ENCODE assay signal across 8 mouse cellular contexts in the genomic region with DNA sequence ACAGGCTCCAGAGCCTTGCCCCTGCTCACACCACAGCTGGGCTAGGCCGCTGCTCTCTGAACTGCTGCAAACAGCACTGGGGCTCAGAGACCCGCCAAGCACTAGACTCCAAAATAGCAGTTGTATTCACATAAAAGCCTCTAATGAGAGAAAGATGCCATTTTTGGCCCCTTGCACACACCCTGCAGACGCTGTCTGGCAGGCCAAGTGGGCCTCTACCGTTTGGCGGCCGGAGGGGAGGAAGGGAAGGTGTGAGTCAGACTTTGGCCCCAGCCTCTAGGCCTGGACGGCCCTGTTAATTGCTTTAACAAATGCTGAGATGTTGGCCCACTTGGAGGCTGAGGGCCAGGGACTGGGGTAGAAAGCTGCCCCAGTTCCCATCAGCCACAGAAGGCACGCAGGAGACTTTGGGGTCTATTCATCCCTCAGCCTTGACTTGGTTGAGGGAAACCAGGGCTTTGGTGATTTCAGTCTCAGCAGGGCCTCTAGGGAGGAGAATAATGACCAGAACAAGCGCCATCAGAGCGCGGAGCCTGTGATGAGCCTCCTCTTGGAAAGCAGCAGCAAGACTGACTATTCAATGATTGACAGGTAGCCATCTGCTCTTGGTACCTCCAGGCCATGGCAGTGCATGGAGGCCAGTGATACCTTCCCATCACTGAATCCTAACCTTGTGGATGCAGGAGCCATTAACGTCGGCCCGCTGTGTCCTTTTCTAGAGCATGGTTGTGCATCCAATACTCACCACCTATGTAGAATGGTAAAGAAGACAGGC. TPM values are rescaled to one million over a fixed set of nuclear protein-coding genes. Genes with fewer than 3 reads are reported as not detected.
DNase-seq lines count a peak whose midpoint lies in the region; ATAC-seq and TF ChIP-seq lines count a peak whose summit lies in the region.

No protein-coding gene starts in this region.

- ATAC-seq in cerebellum, adult (ENCODE audit: insufficient number of reproducible peaks, low FRiP score, low TSS enrichment), result peak; percentile 67; the same call in 1 of the 2 replicates
- ATAC-seq in stomach, postnatal 0 days (ENCODE audit: low FRiP score, low TSS enrichment), result peak; percentile 40; the same call in 1 of the 2 replicates

- no peak overlapping the region for H3K4me3 ChIP-seq in stomach, postnatal 0 days (ENCODE audit: low read depth, low read length)

- H3K27me3 ChIP-seq in stomach, postnatal 0 days (ENCODE audit: control insufficient read depth, insufficient read depth, low read length), result no peaks in the 10 kb centered on the region

- H3K4me2 ChIP-seq in stomach, postnatal 0 days (replicated peaks; ENCODE audit: low read depth), result no peak overlapping the region

- no peaks in the 10 kb centered on the region for H3K9me3 ChIP-seq in stomach, postnatal 0 days (ENCODE audit: control insufficient read depth, low read length)

- no peaks in the 10 kb centered on the region for H3K4me1 ChIP-seq in stomach, postnatal 0 days (replicated peaks; ENCODE audit: control insufficient read depth, insufficient read depth)

- no peak for TF ChIP-seq CTCF in stomach, postnatal 0 days (IDR thresholded peaks at IDR 0.05; ENCODE audit: low read depth)

- no peak for DNase-seq in cerebellum, postnatal 4 days (ENCODE audit: low spot score in 2 of 2)
- DNase-seq in right cerebral cortex, postnatal 36 days (ENCODE audit: low spot score in 2 of 2), result peak; percentile 17 to 18
- no peak for DNase-seq in right cerebral cortex, postnatal 25 days
- peak; percentile 68 to 72 for DNase-seq in heart, adult 9 months (ENCODE audit: low spot score in 2 of 2)
- DNase-seq in stomach, postnatal 0 days (ENCODE audit: low spot score), result peak; percentile 23
- no peak for DNase-seq in thymus, postnatal 14 days
- DNase-seq in urinary bladder, postnatal 10 days (ENCODE audit: low spot score), result no peak

- H3K27ac ChIP-seq in stomach, postnatal 0 days (replicated peaks), result no peak overlapping the region

- 0 out of 2 replicates have a peak overlapping the region, but pooled peaks have one; percentile 0 for H3K9ac ChIP-seq in stomach, postnatal 0 days (ENCODE audit: low read length)

- no peaks in the 10 kb centered on the region for H3K36me3 ChIP-seq in stomach, postnatal 0 days (ENCODE audit: control insufficient read depth, insufficient read depth, low read length)

- no peak for TF ChIP-seq EP300 in stomach, postnatal 0 days (optimal IDR thresholded peaks at IDR 0.05)

- 70% methylated on average over 14 of the region's 14 CpGs for WGBS in stomach, postnatal 0 days

RNA-seq across cellular contexts. Expression of a gene that starts 14.0 kb away (rescaled TPM):
- 1.3 and 1.4 TPM in 2 replicates for polyA plus RNA-seq in stomach, postnatal 0 days (2015; fragmentation: Nextera tagmentation; extraction: Ambion mirVana)

Comparison
In these comparisons a context has a peak if more than half of its experiments do, and no peak if none do; other contexts are left out.
1. DNase-seq: peak in right cerebral cortex, postnatal 36 days (2 of 2), heart, adult 9 months (2 of 2) and stomach, postnatal 0 days (single experiment); none in cerebellum, postnatal 4 days (0 of 2), right cerebral cortex, postnatal 25 days (single experiment), thymus, postnatal 14 days (single experiment) and urinary bladder, postnatal 10 days (single experiment).